Mouse (Mus musculus) retina, embryonic 14.5 days (tissue): ENCODE results near the gene Vmn2r49.
"Not testable (repeated sequence)": the region's sequence is repeated elsewhere in the genome, so short reads cannot be mapped to it uniquely, and the experiment has no call there.

Source experiments
- DNase-seq: peaks from one replicate; pipeline ENCODE4 v3.0.0-alpha.2; 2015; ENCODE audit warnings: low spot score

The Vmn2r49 gene

GRCm38 (mm10) chr7:9992157-9992556 lies at the start of gene Vmn2r49:
Vmn2r49 (minus strand) TSS chr7:9992257.
- DNase-seq = not testable (repeated sequence)

GRCm38 (mm10) chr7:9953485-9953884 lies 38.6 kb downstream of the Vmn2r49 start, which contains the start of gene Vmn2r48:
Vmn2r48 (minus strand) TSS chr7:9953585.
- DNase-seq = not testable (repeated sequence)
